Mouse (Mus musculus): ENCODE data around the gene Pdgfd. TPM values are rescaled to one million over a fixed set of nuclear protein-coding genes. Genes with fewer than 3 reads are reported as not detected.

The Pdgfd gene
- polyA plus RNA-seq, 1 experiment, result 9.0 TPM

DNA sequence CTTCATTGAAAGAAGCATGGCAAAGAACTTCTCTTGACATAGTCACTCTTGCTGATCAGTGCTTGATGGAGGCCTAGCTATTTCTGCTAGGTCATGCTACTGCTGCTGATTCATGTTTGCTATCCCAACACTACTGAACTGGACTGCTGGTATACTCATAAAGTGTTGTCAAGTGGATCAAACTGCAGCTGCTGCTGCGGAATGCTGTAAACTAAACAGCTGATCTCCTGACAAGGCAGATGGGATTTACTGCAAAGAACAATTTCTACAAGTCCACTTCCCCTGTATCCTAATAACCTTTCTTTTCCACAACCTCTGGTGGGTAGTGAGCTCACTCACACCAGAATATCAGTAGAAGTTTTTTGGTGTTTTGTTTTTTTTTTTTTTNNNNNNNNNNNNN, 148.7 kb downstream of the Pdgfd start:
- H3K4me1 ChIP-seq (ENCODE audit: control insufficient read depth, insufficient read depth, low read length), result no peaks in the 10 kb centered on the region
- TF ChIP-seq POLR2A (IDR thresholded peaks at IDR 0.05; ENCODE audit: borderline replicate concordance, insufficient read depth, low read length) (no peak), CTCF (IDR thresholded peaks at IDR 0.05; ENCODE audit: borderline replicate concordance, insufficient read depth, low read depth, low read length) (no peak)
- no peak for DNase-seq
- H3K4me3 ChIP-seq (replicated peaks; ENCODE audit: insufficient read depth, low read depth, low read length), result no peak overlapping the region
- 95% methylated on average over 1 of the region's 1 CpGs for WGBS
- no peak overlapping the region for H3K27ac ChIP-seq (ENCODE audit: insufficient read depth, low read length)
- H3K27me3 ChIP-seq (ENCODE audit: control insufficient read depth, insufficient read depth, low read length), result no peaks in the 10 kb centered on the region

- no peak overlapping the region for H3K4me3 ChIP-seq (replicated peaks; ENCODE audit: insufficient read depth, low read depth, low read length)
- no peak for TF ChIP-seq POLR2A (IDR thresholded peaks at IDR 0.05; ENCODE audit: borderline replicate concordance, insufficient read depth, low read length)
- TF ChIP-seq CTCF (IDR thresholded peaks at IDR 0.05; ENCODE audit: borderline replicate concordance, insufficient read depth, low read depth, low read length), result no peak
- 58% methylated on average over 2 of the region's 2 CpGs for WGBS
- no peaks in the 10 kb centered on the region for H3K4me1 ChIP-seq (ENCODE audit: control insufficient read depth, insufficient read depth, low read length)
- no peaks in the 10 kb centered on the region for H3K27me3 ChIP-seq (ENCODE audit: control insufficient read depth, insufficient read depth, low read length)
- no peak overlapping the region for H3K27ac ChIP-seq (ENCODE audit: insufficient read depth, low read length)
- DNase-seq, result no peak
Observed at GRCm38 (mm10) chr9:6325408-6325807, 157.0 kb downstream of the Pdgfd start.

DNA sequence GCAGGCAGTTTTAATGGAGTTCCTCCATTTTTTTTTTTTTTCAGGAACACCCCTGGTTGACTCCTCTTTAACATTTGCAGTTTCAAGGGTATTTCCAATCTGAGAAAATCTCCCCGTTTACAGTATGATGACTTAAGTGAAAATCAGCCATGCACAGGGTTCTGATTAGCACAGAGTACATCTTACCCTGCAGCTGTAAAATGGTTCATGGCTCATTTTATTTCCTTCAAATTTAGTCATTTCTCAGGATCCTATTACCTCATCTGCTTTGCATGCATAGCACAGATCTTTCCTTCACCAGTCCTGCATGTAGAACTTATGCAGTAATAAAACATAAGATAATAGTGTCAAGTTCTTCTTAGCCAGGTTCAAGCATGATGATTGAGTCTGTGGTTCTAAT, 165.1 kb downstream of the Pdgfd start:
- H3K4me3 ChIP-seq (replicated peaks; ENCODE audit: insufficient read depth, low read depth, low read length), result no peak overlapping the region
- 100% methylated on average over 1 of the region's 1 CpGs for WGBS
- TF ChIP-seq POLR2A (IDR thresholded peaks at IDR 0.05; ENCODE audit: borderline replicate concordance, insufficient read depth, low read length) (no peak), CTCF (IDR thresholded peaks at IDR 0.05; ENCODE audit: borderline replicate concordance, insufficient read depth, low read depth, low read length) (no peak)
- no peak for DNase-seq
- H3K27ac ChIP-seq (ENCODE audit: insufficient read depth, low read length), result no peak overlapping the region
- no peaks in the 10 kb centered on the region for H3K27me3 ChIP-seq (ENCODE audit: control insufficient read depth, insufficient read depth, low read length)
- no peaks in the 10 kb centered on the region for H3K4me1 ChIP-seq (ENCODE audit: control insufficient read depth, insufficient read depth, low read length)

GRCm38 (mm10) chr9:6336236-6336635, 167.9 kb downstream of the Pdgfd start:
- Histone ChIP-seq H3K4me1 (ENCODE audit: control insufficient read depth, insufficient read depth, low read length) (no peaks in the 10 kb centered on the region), H3K4me3 (replicated peaks; ENCODE audit: insufficient read depth, low read depth, low read length) (no peak overlapping the region), H3K27me3 (ENCODE audit: control insufficient read depth, insufficient read depth, low read length) (no peaks in the 10 kb centered on the region), H3K27ac (ENCODE audit: insufficient read depth, low read length) (no peak overlapping the region)
- no peak for TF ChIP-seq POLR2A (IDR thresholded peaks at IDR 0.05; ENCODE audit: borderline replicate concordance, insufficient read depth, low read length)
- no peak for TF ChIP-seq CTCF (IDR thresholded peaks at IDR 0.05; ENCODE audit: borderline replicate concordance, insufficient read depth, low read depth, low read length)
- no peak for DNase-seq
- 57% methylated on average over 2 of the region's 2 CpGs for WGBS

DNA sequence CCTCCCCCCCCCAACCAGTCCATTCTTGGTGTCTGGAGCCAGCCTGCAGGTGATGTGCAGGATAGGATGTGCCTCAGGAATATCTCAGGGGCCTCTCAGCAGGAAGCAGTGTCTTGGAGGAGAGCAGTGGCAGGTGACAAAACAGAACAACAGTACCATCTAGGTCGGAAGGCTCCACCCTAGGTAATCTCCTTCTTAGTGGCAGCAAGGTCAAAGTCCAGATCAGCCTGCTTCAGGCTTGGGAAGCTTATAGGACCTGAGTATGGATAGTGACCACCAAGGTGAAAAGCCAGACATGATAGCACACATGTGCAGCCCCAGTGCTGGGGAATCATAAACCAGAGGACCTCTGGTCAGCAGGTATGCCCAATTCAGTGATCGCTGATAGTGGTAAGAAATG, 169.5 kb downstream of the Pdgfd start:
- Histone ChIP-seq H3K27ac (ENCODE audit: insufficient read depth, low read length) (no peak overlapping the region), H3K4me3 (replicated peaks; ENCODE audit: insufficient read depth, low read depth, low read length) (no peak overlapping the region), H3K4me1 (ENCODE audit: control insufficient read depth, insufficient read depth, low read length) (no peaks in the 10 kb centered on the region), H3K27me3 (ENCODE audit: control insufficient read depth, insufficient read depth, low read length) (no peaks in the 10 kb centered on the region)
- DNase-seq, result no peak
- WGBS, result 89% methylated on average over 2 of the region's 2 CpGs
- TF ChIP-seq POLR2A (IDR thresholded peaks at IDR 0.05; ENCODE audit: borderline replicate concordance, insufficient read depth, low read length) (no peak), CTCF (IDR thresholded peaks at IDR 0.05; ENCODE audit: borderline replicate concordance, insufficient read depth, low read depth, low read length) (no peak)

DNA sequence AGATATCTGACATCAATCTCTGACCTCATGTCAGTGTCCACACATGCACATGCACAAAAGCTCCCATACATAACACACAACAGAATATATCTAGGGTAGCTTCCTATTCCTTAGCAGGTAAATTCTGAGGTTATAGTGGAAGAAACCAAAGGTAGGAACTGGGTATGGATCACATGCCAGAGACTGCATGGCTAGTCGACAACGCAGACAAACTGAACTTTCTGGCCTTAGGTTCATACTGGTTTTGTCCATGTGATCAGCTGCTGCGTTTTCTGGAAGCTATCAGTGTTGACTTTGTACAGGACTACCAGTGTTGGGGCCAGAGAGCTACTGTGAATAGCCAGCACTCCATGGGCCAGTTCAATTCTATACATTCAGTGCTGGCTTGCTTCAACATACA, 170.0 kb downstream of the Pdgfd start:
- H3K27me3 ChIP-seq (ENCODE audit: control insufficient read depth, insufficient read depth, low read length), result no peaks in the 10 kb centered on the region
- no peak for DNase-seq
- no peak for TF ChIP-seq CTCF (IDR thresholded peaks at IDR 0.05; ENCODE audit: borderline replicate concordance, insufficient read depth, low read depth, low read length)
- no peak for TF ChIP-seq POLR2A (IDR thresholded peaks at IDR 0.05; ENCODE audit: borderline replicate concordance, insufficient read depth, low read length)
- H3K4me3 ChIP-seq (replicated peaks; ENCODE audit: insufficient read depth, low read depth, low read length), result no peak overlapping the region
- H3K4me1 ChIP-seq (ENCODE audit: control insufficient read depth, insufficient read depth, low read length), result no peaks in the 10 kb centered on the region
- 98% methylated on average over 3 of the region's 3 CpGs for WGBS
- H3K27ac ChIP-seq (ENCODE audit: insufficient read depth, low read length), result no peak overlapping the region

GRCm38 (mm10) chr9:6339394-6339793, 171.0 kb downstream of the Pdgfd start:
- no peak overlapping the region for H3K4me3 ChIP-seq (replicated peaks; ENCODE audit: insufficient read depth, low read depth, low read length)
- DNase-seq, result no peak
- WGBS, result 72% methylated on average over 1 of the region's 1 CpGs
- H3K27me3 ChIP-seq (ENCODE audit: control insufficient read depth, insufficient read depth, low read length), result no peaks in the 10 kb centered on the region
- H3K4me1 ChIP-seq (ENCODE audit: control insufficient read depth, insufficient read depth, low read length), result no peaks in the 10 kb centered on the region
- no peak for TF ChIP-seq POLR2A (IDR thresholded peaks at IDR 0.05; ENCODE audit: borderline replicate concordance, insufficient read depth, low read length)
- TF ChIP-seq CTCF (IDR thresholded peaks at IDR 0.05; ENCODE audit: borderline replicate concordance, insufficient read depth, low read depth, low read length), result no peak
- H3K27ac ChIP-seq (ENCODE audit: insufficient read depth, low read length), result no peak overlapping the region

DNA sequence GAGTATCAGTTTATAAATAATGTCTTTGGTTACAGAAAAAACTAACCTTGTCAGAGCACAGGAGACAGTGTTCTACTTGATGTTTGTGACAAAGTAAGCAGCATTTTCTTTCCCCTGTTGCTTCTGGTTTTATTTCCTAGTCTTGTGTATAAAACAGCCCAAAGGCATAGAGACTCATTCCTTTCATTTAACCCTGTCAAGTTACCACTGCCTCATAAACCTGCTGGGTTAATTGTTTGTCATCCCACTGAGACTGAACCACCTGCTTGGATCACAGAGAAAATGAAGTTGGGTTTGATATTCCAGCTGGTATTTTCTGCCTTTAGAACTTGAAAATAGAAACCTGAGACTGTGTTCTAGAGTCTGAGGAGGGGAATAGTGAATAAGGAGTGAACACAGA, 172.4 kb downstream of the Pdgfd start:
- TF ChIP-seq POLR2A (IDR thresholded peaks at IDR 0.05; ENCODE audit: borderline replicate concordance, insufficient read depth, low read length), result no peak
- TF ChIP-seq CTCF (IDR thresholded peaks at IDR 0.05; ENCODE audit: borderline replicate concordance, insufficient read depth, low read depth, low read length), result no peak
- no peak for DNase-seq
- H3K27me3 ChIP-seq (ENCODE audit: control insufficient read depth, insufficient read depth, low read length), result no peaks in the 10 kb centered on the region
- no peak overlapping the region for H3K27ac ChIP-seq (ENCODE audit: insufficient read depth, low read length)
- no peaks in the 10 kb centered on the region for H3K4me1 ChIP-seq (ENCODE audit: control insufficient read depth, insufficient read depth, low read length)
- H3K4me3 ChIP-seq (replicated peaks; ENCODE audit: insufficient read depth, low read depth, low read length), result no peak overlapping the region
